Mouse (Mus musculus) ES-E14 (cell line): Measurements from ENCODE around the gene Fam83e. TPM values are rescaled to one million over a fixed set of nuclear protein-coding genes. Genes with fewer than 3 reads are reported as not detected.

Experiments used
- DNase-seq: peaks from one replicate; pipeline ENCODE4 v3.0.0-alpha.2; 2013; ENCODE audit warnings: low read depth, low spot score
- H3K27ac ChIP-seq: 2 replicates; pipeline ENCODE4 v1.5.1; 2012; ENCODE audit warnings: low read depth, mild to moderate bottlenecking, low read length, moderate library complexity, mixed read lengths; ENCODE audit not compliant: poor library complexity, insufficient read depth, severe bottlenecking
- H3K36me3 ChIP-seq: 2 replicates; pipeline ENCODE4 v1.6.1; 2012; ENCODE audit warnings: mild to moderate bottlenecking, low read length, moderate library complexity, mixed read lengths; ENCODE audit not compliant: control insufficient read depth, poor library complexity, insufficient read depth, severe bottlenecking
- H3K4me1 ChIP-seq, 2 experiments: fragments of 150-350 bp in 1 of 2; sonication (generic) in 1 of 2; 2 replicates each; pipeline ENCODE4 v1.6.1; 2012; ENCODE audit warnings: low read length in 2 of 2, mild to moderate bottlenecking in 1 of 2, mixed read lengths in 1 of 2; ENCODE audit not compliant: control insufficient read depth in 2 of 2, insufficient read depth in 2 of 2, poor library complexity in 1 of 2
- H3K4me3 ChIP-seq, 2 experiments: fragments of 150-350 bp in 1 of 2; sonication (generic) in 1 of 2; 2 replicates each; pipeline ENCODE4 v1.5.1; 2012; ENCODE audit warnings: low read length in 2 of 2, low read depth in 1 of 2, mild to moderate bottlenecking in 1 of 2, mixed read lengths in 1 of 2; ENCODE audit not compliant: insufficient read depth in 1 of 2, poor library complexity in 1 of 2, severe bottlenecking in 1 of 2
- H3K9ac ChIP-seq: 2 replicates; pipeline ENCODE4 v1.6.1; 2012; ENCODE audit warnings: low read depth, mild to moderate bottlenecking, low read length, mixed read lengths; ENCODE audit not compliant: poor library complexity, insufficient read depth, severe bottlenecking
- H3K9me3 ChIP-seq: fragments of 150-350 bp; sonication (generic); 2 replicates; pipeline ENCODE4 v1.6.1; 2012; ENCODE audit warnings: low read depth, mild to moderate bottlenecking, low read length; ENCODE audit not compliant: control insufficient read depth, insufficient read depth
- CHD2 ChIP-seq: IDR thresholded peaks from 2 replicates; pipeline ENCODE4 v1.6.1; 2014; ENCODE audit warnings: mild to moderate bottlenecking, low read depth, low read length, inconsistent platforms
- HCFC1 ChIP-seq: IDR thresholded peaks from 2 replicates; pipeline ENCODE4 v1.6.1; 2012; ENCODE audit warnings: low read length, inconsistent platforms, borderline replicate concordance; ENCODE audit not compliant: insufficient read depth
- MAFK ChIP-seq: IDR thresholded peaks from 2 replicates; pipeline ENCODE4 v1.6.1; 2014; ENCODE audit warnings: mild to moderate bottlenecking, low read depth, low read length, inconsistent platforms; ENCODE audit not compliant: insufficient read depth
- ZC3H11A ChIP-seq: IDR thresholded peaks from 2 replicates; pipeline ENCODE4 v1.6.1; 2012; ENCODE audit warnings: low read depth, mild to moderate bottlenecking, inconsistent platforms, low read length, borderline replicate concordance
- ZNF384 ChIP-seq: IDR thresholded peaks from 2 replicates; pipeline ENCODE4 v1.6.1; 2012; ENCODE audit warnings: low read depth, low read length, inconsistent platforms
- in situ Hi-C, 2 experiments: fragments of 600-800 bp; cut with MboI; formaldehyde crosslinking; loops; one replicate each; pipeline ENCODE4 v1.15.1; 2025; ENCODE audit warnings: low sequenced_read_pairs in 2 of 2, inconsistent platforms in 1 of 2; ENCODE audit not compliant: unreplicated experiment in 2 of 2
- total RNA-seq: library from RNA; depleted of rRNA; stranded (reverse); fragments of 300-350 nt; gene quantifications from 2 replicates; pipeline ENCODE4 v1.2.3, GENCODE M21; 2012

Gene Fam83e
- total RNA-seq, 1 experiment = 6.1 TPM

DNA sequence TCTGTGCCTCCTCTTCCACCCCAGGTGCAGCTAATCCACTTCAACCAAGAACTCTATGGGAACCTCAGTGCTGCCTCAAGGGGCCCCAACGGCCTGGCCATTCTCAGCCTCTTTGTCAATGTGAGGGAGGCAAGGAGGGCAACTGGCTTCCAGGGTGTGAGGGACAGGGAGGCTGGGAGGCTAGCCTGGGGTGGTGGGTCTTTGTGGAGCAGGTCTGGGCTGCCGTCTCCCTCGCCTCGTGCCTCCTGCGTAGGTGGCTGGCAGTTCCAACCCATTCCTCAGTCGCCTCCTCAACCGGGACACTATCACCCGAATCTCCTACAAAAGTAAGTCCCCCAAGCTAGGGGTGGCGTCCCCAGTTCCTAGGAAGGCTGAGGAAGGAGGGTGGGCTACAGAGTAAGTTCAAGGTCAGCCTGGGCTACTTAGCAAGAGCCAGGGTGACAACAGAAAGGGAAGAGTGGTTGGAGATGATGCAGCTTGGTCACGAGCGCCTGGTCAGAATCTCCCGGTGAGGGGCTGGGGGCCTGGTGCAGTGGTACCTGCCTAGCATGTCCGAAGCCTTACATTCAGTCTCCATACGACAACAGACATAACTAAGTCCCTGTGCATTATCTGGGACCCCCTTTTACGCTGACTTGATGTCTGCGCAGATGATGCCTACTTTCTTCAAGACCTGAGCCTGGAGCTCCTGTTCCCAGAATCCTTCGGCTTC, 18.0 kb upstream of the Fam83e start:
- Histone ChIP-seq H3K9me3 (no peaks in the 10 kb centered on the region), H3K36me3 (no peaks in the 10 kb centered on the region), H3K9ac (no peak overlapping the region), H3K4me1 (peaks cover 1 to 14% of the 10 kb centered on the region in 2 experiments; a peak in 3 of 4 replicates), H3K27ac (no peak overlapping the region), H3K4me3 (no peak overlapping the region)
- no peak for DNase-seq
- TF ChIP-seq ZC3H11A = no peak
- TF ChIP-seq MAFK = no peak
- TF ChIP-seq HCFC1 = no peak
- in situ Hi-C loops = no loop called here

DNA sequence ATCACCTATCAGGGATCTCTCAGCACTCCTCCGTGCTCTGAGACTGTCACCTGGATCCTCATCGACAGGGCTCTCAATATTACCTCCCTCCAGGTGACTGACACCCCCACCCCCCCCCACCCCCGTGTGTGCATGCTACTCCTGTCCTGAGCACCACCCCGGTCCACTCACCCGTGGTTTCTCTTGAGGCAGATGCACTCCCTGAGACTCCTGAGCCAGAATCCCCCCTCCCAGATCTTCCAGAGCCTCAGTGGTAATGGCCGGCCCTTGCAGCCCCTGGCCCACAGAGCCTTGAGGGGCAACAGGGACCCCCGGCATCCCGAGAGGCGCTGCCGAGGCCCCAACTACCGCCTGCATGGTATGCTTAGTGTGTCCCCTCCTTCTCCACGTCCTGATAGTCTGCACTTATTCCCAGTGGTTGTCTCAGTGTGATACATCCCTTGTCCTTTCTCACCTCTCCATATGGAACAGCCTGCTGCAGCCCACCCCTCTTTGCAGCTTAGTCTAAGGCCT, 17.4 kb upstream of the Fam83e start:
- H3K4me1 ChIP-seq = peaks cover 5 to 21% of the 10 kb centered on the region in 2 experiments; a peak in 3 of 4 replicates
- H3K4me3 ChIP-seq = no peak overlapping the region
- H3K9ac ChIP-seq = peak overlapping the region; percentile 13; the same call in 1 of the 2 replicates
- no peak overlapping the region for H3K27ac ChIP-seq
- no peak for DNase-seq
- in situ Hi-C loops = no loop called here
- H3K9me3 ChIP-seq = no peaks in the 10 kb centered on the region
- no peaks in the 10 kb centered on the region for H3K36me3 ChIP-seq
- no peak for TF ChIP-seq ZNF384

GRCm38 (mm10) chr7:45704046-45704559, 16.9 kb upstream of the Fam83e start:
- H3K4me1 ChIP-seq = peaks cover 5 to 22% of the 10 kb centered on the region in 2 experiments; a peak in 3 of 4 replicates
- TF ChIP-seq MAFK (no peak), HCFC1 (no peak), CHD2 (no peak), ZC3H11A (no peak), ZNF384 (no peak)
- H3K9me3 ChIP-seq = no peaks in the 10 kb centered on the region
- H3K4me3 ChIP-seq = peak overlapping the region; percentile 40 to 63
- no peaks in the 10 kb centered on the region for H3K36me3 ChIP-seq
- H3K9ac ChIP-seq = peak overlapping the region; percentile 74
- in situ Hi-C loops = no loop called here
- peak overlapping the region; percentile 22; the same call in 1 of the 2 replicates for H3K27ac ChIP-seq
- DNase-seq = no peak

GRCm38 (mm10) chr7:45704730-45705442, 16.1 kb upstream of the Fam83e start, which contains the start of gene Dbp:
TSS of gene Dbp (plus strand) at chr7:45705088.
- H3K9ac ChIP-seq = peak within 1 kb of the TSS; percentile 74
- in situ Hi-C loops = no loop called here
- peaks cover 5 to 22% of the 10 kb centered on the region in 2 experiments; a peak in 3 of 4 replicates for H3K4me1 ChIP-seq
- peak within 1 kb of the TSS; percentile 22; the same call in 1 of the 2 replicates for H3K27ac ChIP-seq
- H3K4me3 ChIP-seq = peak within 1 kb of the TSS; percentile 80 to 85
- TF ChIP-seq MAFK (no peak), HCFC1 (peak; percentile 49; the same call in 1 of the 2 replicates), ZNF384 (peak; percentile 34; the same call in 1 of the 2 replicates), CHD2 (peak; percentile 86), ZC3H11A (no peak)
- no peaks in the 10 kb centered on the region for H3K9me3 ChIP-seq
- peaks cover 2% of the 10 kb centered on the region; the same call in 1 of the 2 replicates for H3K36me3 ChIP-seq
- peak; percentile 99 for DNase-seq
